21 mouse cellular contexts compared by ENCODE assay signal in genomic region chr2:164206011-164206410, GRCm38 (mm10). TPM values are rescaled to one million over a fixed set of nuclear protein-coding genes. Genes with fewer than 3 reads are reported as not detected.
"Had no signal": no experiment of that assay in that cellular context is flagged by ENCODE, and none has a peak within 500 bp of the region (broad histone marks: within the 10 kb centered on the region; RNA-seq: fewer than 3 reads in every experiment).

No protein-coding gene starts in this region.

RNA-seq across cellular contexts. Expression of gene Wfdc15a, which starts 6.1 kb away (rescaled TPM):
- polyA plus RNA-seq: frontal cortex, adult 2 months; heart, adult 2 months; heart, embryonic 11.5 days; heart, embryonic 13.5 days; heart, embryonic 15.5 days; heart, postnatal 0 days; hindbrain, embryonic 11.5 days; hindbrain, embryonic 13.5 days; hindbrain, embryonic 15.5 days; hindbrain, postnatal 0 days; intestine, embryonic 14.5 days; intestine, embryonic 16.5 days; kidney, embryonic 14.5 days; kidney, embryonic 16.5 days; limb, embryonic 10.5 days; limb, embryonic 12.5 days; limb, embryonic 14.5 days; liver, embryonic 11.5 days; liver, embryonic 13.5 days; liver, embryonic 15.5 days; liver, postnatal 0 days had no signal

RNA-seq across cellular contexts. Expression of gene Wfdc15b, which starts 15.4 kb away (rescaled TPM):
- polyA plus RNA-seq: frontal cortex, adult 2 months; heart, adult 2 months; heart, embryonic 11.5 days; heart, embryonic 13.5 days; heart, embryonic 15.5 days; heart, postnatal 0 days; hindbrain, embryonic 11.5 days; hindbrain, embryonic 13.5 days; hindbrain, postnatal 0 days; limb, embryonic 10.5 days; limb, embryonic 12.5 days; limb, embryonic 14.5 days; liver, embryonic 11.5 days; liver, embryonic 13.5 days; liver, embryonic 15.5 days had no signal

RNA-seq across cellular contexts. Expression of gene Wfdc12, which starts 15.6 kb away (rescaled TPM):
- polyA plus RNA-seq: frontal cortex, adult 2 months; heart, adult 2 months; heart, embryonic 11.5 days; heart, embryonic 13.5 days; heart, embryonic 15.5 days; heart, postnatal 0 days; hindbrain, embryonic 11.5 days; hindbrain, embryonic 13.5 days; hindbrain, embryonic 15.5 days; hindbrain, postnatal 0 days; intestine, embryonic 14.5 days; intestine, embryonic 16.5 days; kidney, embryonic 14.5 days; kidney, embryonic 16.5 days; limb, embryonic 10.5 days; limb, embryonic 12.5 days; liver, embryonic 11.5 days; liver, embryonic 13.5 days; liver, embryonic 15.5 days had no signal

RNA-seq across cellular contexts. Expression of gene Wfdc5, which starts 23.5 kb away (rescaled TPM):
- polyA plus RNA-seq: frontal cortex, adult 2 months; heart, adult 2 months; heart, embryonic 11.5 days; heart, embryonic 13.5 days; heart, embryonic 15.5 days; heart, postnatal 0 days; hindbrain, embryonic 11.5 days; hindbrain, embryonic 13.5 days; hindbrain, embryonic 15.5 days; hindbrain, postnatal 0 days; intestine, embryonic 14.5 days; intestine, embryonic 16.5 days; kidney, embryonic 14.5 days; kidney, embryonic 16.5 days; limb, embryonic 10.5 days; limb, embryonic 12.5 days; liver, embryonic 11.5 days; liver, embryonic 13.5 days; liver, embryonic 15.5 days; liver, postnatal 0 days had no signal

RNA-seq across cellular contexts. Expression of gene Svs2, which starts 32.3 kb away (rescaled TPM):
- polyA plus RNA-seq: frontal cortex, adult 2 months; heart, adult 2 months; heart, embryonic 11.5 days; heart, embryonic 13.5 days; heart, embryonic 15.5 days; heart, postnatal 0 days; hindbrain, embryonic 11.5 days; hindbrain, embryonic 13.5 days; hindbrain, embryonic 15.5 days; hindbrain, postnatal 0 days; intestine, embryonic 14.5 days; intestine, embryonic 16.5 days; kidney, embryonic 14.5 days; kidney, embryonic 16.5 days; limb, embryonic 10.5 days; limb, embryonic 12.5 days; limb, embryonic 14.5 days; liver, embryonic 11.5 days; liver, embryonic 13.5 days; liver, embryonic 15.5 days; liver, postnatal 0 days had no signal
